Mouse (Mus musculus): ENCODE measurements around the gene Fbxo36.

- TF ChIP-seq POLR2A (IDR thresholded peaks at IDR 0.05; ENCODE audit: control insufficient read depth, extremely low read depth, insufficient read depth, low read length, poor library complexity) (no peak), CTCF (IDR thresholded peaks at IDR 0.05; ENCODE audit: borderline replicate concordance, control insufficient read depth, extremely low read depth, insufficient read depth, low read length, poor library complexity) (no peak)
These were observed 2.0 kb upstream of the Fbxo36 start for GRCm38 (mm10) chr1:84837523-84838145.
